Mouse (Mus musculus): Measurements from ENCODE around the gene Slc35e3.
"Not testable (repeated sequence)": the region's sequence is repeated elsewhere in the genome, so short reads cannot be mapped to it uniquely, and the experiment has no call there.

The Slc35e3 gene

GRCm38 (mm10) chr10:117748276-117749049, 2.3 kb upstream of the Slc35e3 start:
- DNase-seq, result no peak

DNA sequence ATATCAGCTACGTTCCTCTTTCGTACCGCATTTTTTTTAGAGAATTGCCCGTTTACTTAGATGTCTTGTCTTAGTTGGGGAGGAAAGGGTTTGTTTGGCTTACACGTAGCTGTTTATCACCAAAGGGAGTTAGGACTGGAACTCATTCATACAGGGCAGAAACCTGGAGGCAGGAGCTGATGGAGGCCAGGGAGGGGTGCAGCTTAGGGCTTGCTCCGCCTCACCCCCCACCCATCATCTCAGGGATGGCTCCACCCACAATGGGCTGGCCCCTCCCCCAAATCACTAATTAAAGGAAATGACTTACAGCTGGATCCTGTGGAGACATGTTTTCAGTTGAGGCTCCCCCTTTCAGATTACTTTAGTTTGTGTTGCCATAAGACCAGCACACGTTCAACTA, 1.5 kb upstream of the Slc35e3 start:
- peak; percentile 45 for DNase-seq

GRCm38 (mm10) chr10:117745570-117746296, 432 bp downstream of the Slc35e3 start:
- not testable (repeated sequence) for DNase-seq

DNA sequence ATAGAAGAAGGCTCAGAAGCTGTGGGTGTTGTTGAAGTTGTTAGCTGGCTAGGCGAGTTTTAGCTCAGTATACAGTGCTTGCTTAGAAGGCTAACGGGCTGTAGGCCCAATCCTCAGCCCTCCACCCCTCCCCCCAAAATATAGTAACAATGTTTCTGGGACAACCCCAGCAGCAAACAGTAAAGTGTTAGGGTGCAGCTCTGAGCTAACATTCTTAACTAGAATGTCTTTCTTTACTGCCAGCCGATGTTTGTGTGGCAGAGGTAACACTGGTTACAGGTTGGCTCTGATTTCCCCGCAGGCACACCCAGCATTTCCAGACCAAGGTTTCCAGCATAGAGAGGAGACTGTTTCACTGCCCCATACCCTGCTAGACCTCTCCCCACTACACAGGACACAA, 2.2 kb downstream of the Slc35e3 start:
- peak; percentile 18 for DNase-seq

DNA sequence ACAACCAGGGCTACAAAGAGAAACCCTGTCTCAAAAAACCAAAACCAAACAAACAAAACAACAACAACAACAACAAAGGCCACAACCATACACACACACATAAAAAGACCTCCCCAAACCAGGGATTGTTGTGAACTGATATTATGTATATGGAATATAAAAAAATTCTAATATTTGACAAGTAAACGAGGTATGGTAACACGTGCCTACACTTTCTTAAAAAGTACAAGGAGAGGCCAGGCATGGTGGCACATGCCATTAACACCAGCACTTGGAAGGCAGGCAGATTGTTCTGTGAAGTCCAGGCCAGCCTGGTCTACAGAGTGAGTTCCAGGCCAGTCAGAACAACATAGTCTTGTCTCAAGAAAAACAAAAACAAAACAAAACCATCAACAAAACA, 3.0 kb downstream of the Slc35e3 start:
- DNase-seq, result no peak

DNA sequence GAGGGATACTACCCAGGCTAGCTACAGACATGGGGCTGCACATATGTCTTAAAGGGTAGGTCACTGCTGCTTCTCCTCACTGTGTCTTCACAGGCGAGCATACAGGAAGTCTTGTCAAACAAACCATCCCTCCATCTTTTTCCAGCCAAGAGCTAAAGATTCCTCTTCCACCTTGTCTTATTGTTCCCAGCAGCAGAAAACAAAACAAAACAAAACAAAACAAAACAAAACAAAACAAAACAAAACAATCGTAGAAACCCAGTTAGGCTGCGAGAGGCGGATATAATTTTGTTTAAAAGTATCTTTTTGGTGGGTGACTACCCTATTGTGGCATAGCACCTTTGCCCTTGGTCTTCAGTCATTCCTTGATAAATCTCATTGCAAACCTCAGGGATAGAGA, 3.5 kb downstream of the Slc35e3 start:
- no peak for DNase-seq

GRCm38 (mm10) chr10:117741698-117742475, 4.3 kb downstream of the Slc35e3 start:
- no peak for DNase-seq

DNA sequence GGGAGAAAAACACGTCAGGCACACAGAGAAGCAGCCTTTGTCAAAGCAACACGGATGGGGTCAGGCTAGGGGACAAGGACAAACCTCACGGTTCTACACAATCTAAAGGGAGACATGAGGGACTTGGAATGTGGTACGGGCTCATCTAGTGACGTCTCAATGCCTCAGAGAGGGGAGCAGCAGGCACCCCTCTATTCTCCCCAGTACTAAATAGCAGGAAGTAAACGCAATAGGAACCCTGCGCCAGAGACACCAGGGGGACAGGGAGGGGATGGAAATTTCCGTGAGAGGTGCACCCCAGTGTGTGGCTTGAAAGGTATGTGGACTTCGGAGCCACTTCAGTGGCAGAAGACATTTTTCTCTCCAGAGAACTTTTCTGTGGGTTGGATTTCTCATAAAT, 5.2 kb downstream of the Slc35e3 start:
- DNase-seq, result no peak

- no peak for DNase-seq
Measured at GRCm38 (mm10) chr10:117740171-117740570, 6.0 kb downstream of the Slc35e3 start.

- no peak for DNase-seq
Measured at GRCm38 (mm10) chr10:117739648-117739948, 6.6 kb downstream of the Slc35e3 start.

GRCm38 (mm10) chr10:117738928-117739647, 7.1 kb downstream of the Slc35e3 start:
- no peak for DNase-seq

- DNase-seq, result no peak
Measured at GRCm38 (mm10) chr10:117738140-117738921, 7.8 kb downstream of the Slc35e3 start.

DNA sequence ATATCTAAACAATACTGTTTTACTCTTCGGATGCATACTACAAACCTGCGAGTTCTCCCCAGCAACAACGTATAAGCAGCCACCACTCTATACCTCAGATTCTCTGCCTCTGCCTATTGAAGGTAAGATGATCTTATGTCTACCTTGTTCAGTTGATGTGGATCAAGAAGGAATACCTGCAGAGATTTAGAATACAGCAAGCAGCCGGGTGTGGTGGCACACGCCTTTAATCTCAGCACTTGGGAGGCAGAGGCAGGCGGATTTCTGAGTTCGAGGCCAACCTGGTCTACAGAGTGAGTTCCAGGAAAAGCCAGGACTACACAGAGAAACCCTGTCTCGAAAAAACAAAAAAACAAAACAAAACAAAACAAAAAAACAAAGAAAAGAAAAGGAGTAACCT, 8.7 kb downstream of the Slc35e3 start:
- DNase-seq, result not testable (repeated sequence)

GRCm38 (mm10) chr10:117737075-117737474, 9.1 kb downstream of the Slc35e3 start:
- DNase-seq, result no peak

DNA sequence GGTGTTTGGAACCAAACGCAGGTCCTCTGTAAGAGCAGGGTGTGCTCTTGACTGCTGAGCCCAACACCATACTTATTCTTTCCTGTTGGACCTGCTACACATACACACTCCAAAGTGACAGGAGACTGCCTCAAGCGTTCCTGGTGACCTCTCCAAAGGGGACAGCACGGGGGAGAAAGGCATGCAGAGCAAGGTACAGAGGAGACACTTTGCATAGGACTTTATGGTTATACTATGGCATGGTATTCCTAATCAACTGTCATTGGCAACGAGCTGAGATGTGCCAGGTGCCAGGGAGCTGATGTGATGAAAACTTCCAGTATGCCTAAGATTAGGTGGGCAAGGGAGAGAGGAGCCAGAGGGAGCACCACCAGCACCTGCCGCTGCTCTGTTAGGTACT, 9.6 kb downstream of the Slc35e3 start:
- DNase-seq, result no peak

- DNase-seq, result not testable (repeated sequence)
Measured at GRCm38 (mm10) chr10:117735396-117735795, 10.8 kb downstream of the Slc35e3 start.

DNA sequence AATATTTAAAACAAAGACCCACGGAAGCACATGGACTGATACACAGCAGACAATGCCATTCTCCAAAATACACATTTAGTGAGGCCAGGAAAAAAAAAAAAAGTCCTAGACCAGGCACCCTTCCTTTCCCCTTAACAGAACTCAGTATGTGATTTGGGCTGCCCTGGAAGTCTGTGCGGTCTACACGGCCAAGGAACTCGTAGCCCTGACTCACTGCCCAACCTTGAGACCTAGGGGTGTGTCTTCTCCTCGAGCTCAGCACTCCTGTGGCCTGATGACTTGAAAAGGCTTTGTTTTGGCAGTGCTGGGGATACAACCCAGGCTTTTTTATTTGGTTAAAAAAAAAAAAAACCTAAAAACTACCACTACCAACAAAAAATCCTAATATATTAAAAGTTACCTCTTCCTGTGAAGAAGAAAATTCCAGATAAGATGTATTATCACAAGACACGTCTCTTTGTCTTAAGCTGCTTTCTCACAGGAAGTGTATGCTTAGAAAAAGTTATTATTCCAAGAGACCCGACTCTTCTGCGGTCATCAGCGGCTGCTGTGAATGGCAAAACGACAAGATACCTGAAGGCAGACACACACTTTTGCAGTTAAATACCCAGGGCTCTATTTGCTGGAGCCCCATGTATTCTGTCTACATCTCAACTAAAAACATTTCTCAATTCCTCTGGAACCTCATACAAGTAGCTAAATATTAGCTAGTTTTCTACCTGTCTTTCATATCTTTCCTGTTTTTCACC, 11.9 kb downstream of the Slc35e3 start:
- not testable (repeated sequence) for DNase-seq

- not testable (repeated sequence) for DNase-seq
Measured at GRCm38 (mm10) chr10:117733626-117734025, 12.5 kb downstream of the Slc35e3 start.

DNA sequence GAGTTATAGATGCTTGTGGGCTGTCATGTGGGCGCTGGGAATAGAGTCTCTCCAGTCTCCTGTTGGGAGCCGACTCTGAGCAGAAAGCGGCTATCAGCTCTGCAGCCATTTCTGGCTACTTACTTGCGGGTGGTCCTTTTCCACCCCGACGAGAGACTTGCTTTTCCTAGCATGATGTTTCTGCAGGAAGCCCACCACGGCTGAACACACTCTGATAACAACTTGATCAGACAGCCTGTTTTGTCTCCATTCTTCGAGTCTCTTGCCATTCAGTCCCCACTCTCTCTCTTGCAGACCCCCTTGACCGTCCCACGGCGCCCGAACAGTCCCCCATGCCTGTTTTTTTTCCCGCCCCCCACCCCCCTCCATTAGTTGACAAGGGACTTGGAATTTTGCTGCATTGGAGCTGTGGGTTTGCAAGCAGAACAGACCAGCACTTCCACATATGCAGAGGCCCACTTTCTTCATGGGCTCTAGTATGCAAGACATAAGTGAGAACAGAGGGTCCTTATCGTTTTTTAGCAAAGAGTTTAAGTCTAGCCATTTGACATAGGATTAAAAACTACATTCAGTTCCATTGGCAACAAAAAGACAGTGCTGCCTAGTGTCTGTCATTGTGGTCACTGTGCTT, 13.1 kb downstream of the Slc35e3 start:
- no peak for DNase-seq

GRCm38 (mm10) chr10:117732184-117732583, 14.0 kb downstream of the Slc35e3 start:
- DNase-seq, result no peak
